Mouse (Mus musculus): ENCODE results near the gene Mtf1. TPM values are rescaled to one million over a fixed set of nuclear protein-coding genes. Genes with fewer than 3 reads are reported as not detected.

Mtf1 gene
- polyA plus RNA-seq, 1 experiment = 8.9 TPM

DNA sequence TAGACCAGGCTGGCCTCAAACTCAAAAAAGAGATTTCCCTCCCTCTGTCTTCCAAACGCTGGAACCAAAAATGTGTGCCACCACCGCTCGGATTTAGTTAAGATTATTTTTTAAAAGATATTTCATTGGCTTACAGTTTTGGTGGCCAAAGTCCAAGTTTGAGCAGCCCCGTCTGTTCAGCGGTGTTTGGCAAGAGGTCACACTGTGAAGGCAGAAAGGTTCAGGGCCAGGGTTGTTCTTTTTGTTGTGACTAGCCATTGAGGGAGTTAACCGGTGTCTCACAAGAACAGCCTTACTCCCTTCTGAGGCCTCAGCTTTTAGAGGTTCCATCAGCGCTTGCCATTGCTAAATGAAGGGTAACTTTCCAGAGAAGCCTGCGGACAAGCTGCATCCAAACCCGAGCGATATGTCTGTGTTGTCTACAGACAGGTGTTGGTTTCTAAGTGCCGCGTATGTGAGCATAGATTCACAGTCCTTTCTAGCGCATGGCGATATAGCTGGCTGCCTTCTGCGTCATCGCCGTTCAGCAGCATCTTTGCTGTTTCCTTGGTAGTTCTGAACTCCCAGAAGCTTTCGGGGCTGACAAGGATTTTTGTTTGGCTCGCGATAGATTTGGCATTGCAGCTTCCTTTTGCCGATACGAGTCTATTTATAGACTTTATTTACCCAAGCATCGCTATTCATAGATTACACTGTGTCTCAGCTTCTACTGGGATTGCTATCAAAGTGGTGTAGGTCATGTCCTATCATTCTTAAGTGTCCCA, 35.9 kb upstream of the Mtf1 start:
- Histone ChIP-seq H3K4me3 (ENCODE audit: insufficient read depth, low read depth, low read length) (no peak overlapping the region), H3K27me3 (replicated peaks; ENCODE audit: control insufficient read depth, insufficient read depth, low read length) (no peaks in the 10 kb centered on the region), H3K36me3 (ENCODE audit: control insufficient read depth, insufficient read depth, low read length) (no peaks in the 10 kb centered on the region), H3K27ac (ENCODE audit: insufficient read depth, low read depth, low read length) (peak overlapping the region; percentile 68), H3K4me1 (ENCODE audit: control insufficient read depth, insufficient read depth, low read length) (peaks cover 15% of the 10 kb centered on the region)
- WGBS = 56% methylated on average over 23 of the region's 23 CpGs
- no peak for TF ChIP-seq CTCF (conservative IDR thresholded peaks at IDR 0.05; ENCODE audit: insufficient read depth, insufficient read length, low read depth, low read length)
- no peak for TF ChIP-seq POLR2A (IDR thresholded peaks at IDR 0.05; ENCODE audit: low read depth, low read length)
- peak; percentile 75 for DNase-seq

DNA sequence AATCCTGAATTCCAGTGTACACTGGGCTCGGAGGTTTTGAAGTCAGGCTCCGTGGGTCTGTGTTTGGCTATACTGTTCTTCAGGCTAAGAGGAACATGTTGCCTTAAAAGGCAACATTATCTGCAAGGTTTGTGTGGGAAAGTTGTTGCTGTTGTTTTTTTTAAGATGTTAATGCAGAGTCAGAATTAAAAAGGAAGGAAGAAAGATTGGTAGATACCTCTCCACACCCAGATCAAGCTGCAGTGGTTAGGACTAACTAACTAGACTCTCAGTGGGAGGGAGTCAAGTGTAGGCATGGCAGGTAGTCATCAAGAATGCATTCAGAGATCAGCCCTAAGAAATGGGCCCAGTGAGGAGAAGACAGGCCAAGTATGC, 35.4 kb upstream of the Mtf1 start:
- Histone ChIP-seq H3K27me3 (replicated peaks; ENCODE audit: control insufficient read depth, insufficient read depth, low read length) (no peaks in the 10 kb centered on the region), H3K4me3 (ENCODE audit: insufficient read depth, low read depth, low read length) (no peak overlapping the region), H3K4me1 (ENCODE audit: control insufficient read depth, insufficient read depth, low read length) (peaks cover 15% of the 10 kb centered on the region), H3K36me3 (ENCODE audit: control insufficient read depth, insufficient read depth, low read length) (no peaks in the 10 kb centered on the region), H3K27ac (ENCODE audit: insufficient read depth, low read depth, low read length) (peak overlapping the region; percentile 13)
- WGBS = 50% methylated on average over 2 of the region's 2 CpGs
- TF ChIP-seq POLR2A (IDR thresholded peaks at IDR 0.05; ENCODE audit: low read depth, low read length) = no peak
- TF ChIP-seq CTCF (conservative IDR thresholded peaks at IDR 0.05; ENCODE audit: insufficient read depth, insufficient read length, low read depth, low read length) = no peak
- DNase-seq = no peak

DNA sequence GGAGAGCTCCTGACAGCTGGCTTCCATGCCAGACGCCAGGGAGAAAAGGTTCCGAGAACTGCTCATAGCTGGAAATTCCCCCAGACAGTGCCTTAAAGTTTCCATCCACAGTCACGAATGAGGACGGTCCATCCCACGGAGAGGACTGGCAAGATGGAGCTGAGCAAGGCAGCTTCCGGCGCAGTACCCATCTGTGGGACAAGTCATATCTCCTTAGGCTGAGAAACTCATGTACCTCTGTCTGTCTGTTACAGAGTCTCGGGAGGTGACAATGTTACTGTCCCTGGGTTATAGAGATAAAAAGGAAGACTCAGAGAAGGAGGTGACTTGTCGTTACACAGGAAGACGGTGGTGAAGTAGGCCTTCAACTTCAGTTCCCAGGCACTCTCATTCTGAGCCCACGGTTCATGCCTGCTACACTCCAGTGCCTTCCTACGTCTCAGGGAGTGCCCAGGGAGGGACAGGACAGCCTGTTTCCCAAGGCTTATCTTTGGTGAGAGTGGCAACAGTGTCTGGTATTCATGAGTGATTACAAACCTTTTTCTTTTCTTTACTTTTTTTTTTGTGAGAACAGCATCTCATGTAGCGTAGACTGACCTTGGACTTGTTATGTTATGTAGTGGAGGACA, 32.8 kb upstream of the Mtf1 start:
- Histone ChIP-seq H3K4me3 (ENCODE audit: insufficient read depth, low read depth, low read length) (no peak overlapping the region), H3K27me3 (replicated peaks; ENCODE audit: control insufficient read depth, insufficient read depth, low read length) (no peaks in the 10 kb centered on the region), H3K27ac (ENCODE audit: insufficient read depth, low read depth, low read length) (no peak overlapping the region), H3K4me1 (ENCODE audit: control insufficient read depth, insufficient read depth, low read length) (peaks cover 15% of the 10 kb centered on the region), H3K36me3 (ENCODE audit: control insufficient read depth, insufficient read depth, low read length) (no peaks in the 10 kb centered on the region)
- TF ChIP-seq POLR2A (IDR thresholded peaks at IDR 0.05; ENCODE audit: low read depth, low read length) (no peak), CTCF (conservative IDR thresholded peaks at IDR 0.05; ENCODE audit: insufficient read depth, insufficient read length, low read depth, low read length) (no peak)
- DNase-seq = no peak
- 65% methylated on average over 13 of the region's 13 CpGs for WGBS

DNA sequence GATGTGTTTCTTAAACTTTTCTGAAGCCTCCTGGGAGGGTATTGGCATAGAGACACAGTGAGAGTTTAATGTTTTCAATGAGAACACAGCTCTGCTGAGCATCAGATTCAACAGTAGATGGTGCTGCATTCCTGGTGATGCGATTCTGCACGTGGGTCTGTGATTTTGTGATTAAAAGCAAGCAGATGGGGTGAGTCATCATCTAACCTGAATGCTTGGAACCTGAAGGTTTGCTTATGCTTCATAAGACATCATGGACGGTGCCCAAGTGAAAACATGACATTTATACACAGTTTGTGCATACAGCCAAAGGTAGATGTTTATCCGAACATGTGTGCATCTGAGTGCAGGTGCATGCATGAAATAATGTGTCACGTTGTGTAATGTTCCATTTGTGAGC, 31.3 kb upstream of the Mtf1 start:
- 65% methylated on average over 5 of the region's 5 CpGs for WGBS
- Histone ChIP-seq H3K27ac (ENCODE audit: insufficient read depth, low read depth, low read length) (no peak overlapping the region), H3K27me3 (replicated peaks; ENCODE audit: control insufficient read depth, insufficient read depth, low read length) (no peaks in the 10 kb centered on the region), H3K4me3 (ENCODE audit: insufficient read depth, low read depth, low read length) (no peak overlapping the region), H3K36me3 (ENCODE audit: control insufficient read depth, insufficient read depth, low read length) (no peaks in the 10 kb centered on the region), H3K4me1 (ENCODE audit: control insufficient read depth, insufficient read depth, low read length) (peaks cover 25% of the 10 kb centered on the region)
- TF ChIP-seq CTCF (conservative IDR thresholded peaks at IDR 0.05; ENCODE audit: insufficient read depth, insufficient read length, low read depth, low read length) = 0 out of 2 replicates have a peak, but pooled peaks have one; percentile 6
- TF ChIP-seq POLR2A (IDR thresholded peaks at IDR 0.05; ENCODE audit: low read depth, low read length) = no peak
- DNase-seq = no peak

DNA sequence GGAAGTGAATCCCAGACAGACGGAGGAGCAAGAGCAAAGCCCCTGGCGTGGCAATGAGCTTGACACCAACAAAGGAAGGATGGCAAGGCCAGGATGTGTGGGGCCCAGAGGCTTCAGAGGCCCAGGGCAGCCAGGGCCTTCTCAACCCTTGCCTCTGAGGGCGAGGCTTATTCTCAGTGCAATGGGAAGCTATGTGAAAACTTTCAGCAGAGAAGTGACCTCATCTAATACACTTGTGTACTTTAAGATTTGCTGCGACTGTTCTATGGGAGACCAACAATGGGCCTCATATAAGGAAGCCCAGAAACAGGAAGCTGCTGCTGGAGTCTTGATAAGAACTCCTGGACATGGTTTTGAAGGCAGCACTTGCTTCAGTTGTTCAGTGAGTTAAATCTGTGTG, 29.8 kb upstream of the Mtf1 start:
- no peak overlapping the region for H3K4me3 ChIP-seq (ENCODE audit: insufficient read depth, low read depth, low read length)
- TF ChIP-seq CTCF (conservative IDR thresholded peaks at IDR 0.05; ENCODE audit: insufficient read depth, insufficient read length, low read depth, low read length) (no peak), POLR2A (IDR thresholded peaks at IDR 0.05; ENCODE audit: low read depth, low read length) (no peak)
- no peaks in the 10 kb centered on the region for H3K36me3 ChIP-seq (ENCODE audit: control insufficient read depth, insufficient read depth, low read length)
- no peak overlapping the region for H3K27ac ChIP-seq (ENCODE audit: insufficient read depth, low read depth, low read length)
- no peaks in the 10 kb centered on the region for H3K27me3 ChIP-seq (replicated peaks; ENCODE audit: control insufficient read depth, insufficient read depth, low read length)
- WGBS = 62% methylated on average over 4 of the region's 4 CpGs
- no peak for DNase-seq
- peaks cover 15% of the 10 kb centered on the region for H3K4me1 ChIP-seq (ENCODE audit: control insufficient read depth, insufficient read depth, low read length)

DNA sequence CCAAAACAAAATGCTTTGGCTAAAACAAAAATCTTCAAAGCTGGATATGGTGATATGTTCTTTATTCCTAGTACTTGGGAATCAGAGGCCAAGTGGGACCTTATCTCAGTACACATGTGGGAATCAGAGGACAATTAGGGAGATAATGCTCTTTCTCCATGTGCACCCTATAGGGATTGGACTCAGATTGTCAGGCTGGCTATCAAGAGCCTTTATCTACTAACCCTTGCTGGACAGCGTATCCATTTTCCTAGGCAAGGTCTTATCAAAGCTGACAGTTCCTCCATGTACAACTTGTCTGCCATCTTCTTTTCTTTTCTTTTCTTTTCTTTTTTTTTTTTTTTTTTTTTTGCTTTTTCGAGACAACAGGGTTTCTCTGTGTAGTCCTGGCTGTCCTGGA, 28.5 kb upstream of the Mtf1 start:
- Histone ChIP-seq H3K4me3 (ENCODE audit: insufficient read depth, low read depth, low read length) (no peak overlapping the region), H3K4me1 (ENCODE audit: control insufficient read depth, insufficient read depth, low read length) (peaks cover 10% of the 10 kb centered on the region; the same call in 1 of the 2 replicates), H3K27me3 (replicated peaks; ENCODE audit: control insufficient read depth, insufficient read depth, low read length) (no peaks in the 10 kb centered on the region), H3K36me3 (ENCODE audit: control insufficient read depth, insufficient read depth, low read length) (no peaks in the 10 kb centered on the region), H3K27ac (ENCODE audit: insufficient read depth, low read depth, low read length) (no peak overlapping the region)
- no peak for TF ChIP-seq POLR2A (IDR thresholded peaks at IDR 0.05; ENCODE audit: low read depth, low read length)
- no peak for TF ChIP-seq CTCF (conservative IDR thresholded peaks at IDR 0.05; ENCODE audit: insufficient read depth, insufficient read length, low read depth, low read length)
- no peak for DNase-seq
- WGBS = 85% methylated on average over 2 of the region's 2 CpGs

DNA sequence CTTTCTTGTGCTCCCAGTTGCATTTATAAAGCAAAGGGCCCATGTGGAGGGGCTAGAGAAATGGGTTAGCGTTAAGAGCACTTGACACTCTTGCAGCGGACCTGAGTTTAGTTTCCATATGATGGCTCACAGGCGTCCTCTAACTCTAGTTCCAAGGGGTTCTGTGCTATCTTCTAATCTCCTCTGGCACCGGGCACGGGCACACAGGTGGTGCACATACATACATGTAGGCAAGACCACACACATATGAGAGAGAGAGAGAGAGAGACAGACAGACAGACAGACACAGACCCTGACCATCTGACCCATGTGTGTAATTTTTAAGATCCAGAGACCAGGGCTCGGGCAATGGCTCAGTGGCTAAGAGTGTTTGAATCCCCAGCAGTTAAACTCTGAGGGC, 27.9 kb upstream of the Mtf1 start:
- 91% methylated on average over 6 of the region's 6 CpGs for WGBS
- Histone ChIP-seq H3K27me3 (replicated peaks; ENCODE audit: control insufficient read depth, insufficient read depth, low read length) (no peaks in the 10 kb centered on the region), H3K4me3 (ENCODE audit: insufficient read depth, low read depth, low read length) (no peak overlapping the region), H3K27ac (ENCODE audit: insufficient read depth, low read depth, low read length) (no peak overlapping the region), H3K4me1 (ENCODE audit: control insufficient read depth, insufficient read depth, low read length) (peaks cover 10% of the 10 kb centered on the region; the same call in 1 of the 2 replicates), H3K36me3 (ENCODE audit: control insufficient read depth, insufficient read depth, low read length) (no peaks in the 10 kb centered on the region; the same call in 1 of the 2 replicates)
- no peak for DNase-seq
- no peak for TF ChIP-seq CTCF (conservative IDR thresholded peaks at IDR 0.05; ENCODE audit: insufficient read depth, insufficient read length, low read depth, low read length)
- TF ChIP-seq POLR2A (IDR thresholded peaks at IDR 0.05; ENCODE audit: low read depth, low read length) = no peak
